Comparison of ENCODE assay signal across 1 mouse cellular context in the genomic region with DNA sequence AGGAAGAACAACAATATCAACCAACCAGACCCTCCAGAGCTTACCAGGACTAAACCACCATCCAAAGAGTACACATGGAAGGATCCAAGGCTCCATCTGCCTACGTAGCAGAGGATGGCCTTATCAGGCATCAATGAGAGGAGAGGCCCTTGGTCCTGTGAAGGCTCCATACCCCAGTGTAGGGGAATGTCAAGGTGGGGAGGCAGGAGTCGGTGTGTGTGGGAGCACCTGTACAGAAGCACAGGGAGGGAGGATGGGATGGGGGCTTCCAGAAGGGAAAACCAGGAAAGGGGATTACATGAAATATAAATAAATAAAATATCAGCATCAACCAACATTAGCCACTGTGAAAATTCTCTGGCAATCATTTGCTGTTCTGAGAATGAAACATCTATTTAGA. TPM values are rescaled to one million over a fixed set of nuclear protein-coding genes. Genes with fewer than 3 reads are reported as not detected.
"Had no signal": no experiment of that assay in that cellular context is flagged by ENCODE, and none has a peak within 500 bp of the region (broad histone marks: within the 10 kb centered on the region; RNA-seq: fewer than 3 reads in every experiment).

No protein-coding gene starts in this region.

RNA-seq across cellular contexts. Expression of a gene that starts 25.1 kb away (rescaled TPM):
- total RNA-seq: neutrophil, adult 5-6 weeks had no signal
